Mouse (Mus musculus): ENCODE data around the gene Tph1. TPM values are rescaled to one million over a fixed set of nuclear protein-coding genes. Genes with fewer than 3 reads are reported as not detected.

The Tph1 gene
- total and polyA plus RNA-seq, 3 experiments: 3.6 to 386 (median 171) TPM

DNA sequence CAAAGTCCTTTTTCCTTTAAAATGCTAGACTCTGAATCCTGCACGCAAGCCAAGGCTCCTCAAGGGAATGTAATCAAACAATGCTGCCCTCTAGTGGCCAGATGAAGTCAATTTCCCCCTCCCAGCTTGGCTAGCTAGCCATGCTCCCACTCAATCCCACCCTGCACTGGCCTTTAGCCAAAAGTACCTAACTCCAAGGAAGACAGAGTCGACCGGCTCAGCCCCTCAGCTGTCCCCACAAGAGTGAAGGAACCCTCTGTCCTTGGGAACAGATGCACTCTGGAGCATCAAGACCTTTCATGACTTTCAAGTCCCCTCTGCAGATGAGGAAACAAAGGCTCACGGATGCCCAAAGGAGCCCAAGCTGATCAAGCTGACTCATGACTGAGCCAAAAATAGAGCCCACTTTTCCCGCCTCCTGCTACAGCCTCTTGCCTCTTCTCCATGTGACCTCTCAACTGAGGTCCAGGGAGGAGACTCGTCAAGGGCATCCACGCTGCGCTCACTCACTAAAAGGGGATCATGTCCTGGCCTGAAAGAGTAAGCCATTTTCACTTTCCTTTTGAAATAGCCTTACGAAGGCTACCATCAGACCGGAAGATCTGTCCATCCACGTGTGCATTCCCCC lies 64.8 kb downstream of the Tph1 start:
- TF ChIP-seq CTCF (IDR thresholded peaks at IDR 0.05; ENCODE audit: low read depth, low read length) (peak; percentile 57; the same call in 1 of the 2 replicates), TAL1 (conservative IDR thresholded peaks at IDR 0.05; ENCODE audit: low read depth, low read length) (no peak)
- H3K27me3 ChIP-seq (ENCODE audit: insufficient read depth, low read length): no peaks in the 10 kb centered on the region
- H3K4me1 ChIP-seq (ENCODE audit: insufficient read depth, low read depth, low read length): peaks cover 21% of the 10 kb centered on the region
- H3K4me3 ChIP-seq (ENCODE audit: low read depth, low read length): no peak overlapping the region
- peaks cover 93% of the 10 kb centered on the region for H3K36me3 ChIP-seq (replicated peaks)
- no peaks in the 10 kb centered on the region for H3K9me3 ChIP-seq (replicated peaks)
- 0 out of 2 replicates have a peak, but pooled peaks have one; percentile 24 for ATAC-seq (ENCODE audit: extremely low read depth, insufficient number of reproducible peaks, low FRiP score, poor library complexity, severe bottlenecking)
- peak; percentile 67 for DNase-seq (ENCODE audit: low spot score)

DNA sequence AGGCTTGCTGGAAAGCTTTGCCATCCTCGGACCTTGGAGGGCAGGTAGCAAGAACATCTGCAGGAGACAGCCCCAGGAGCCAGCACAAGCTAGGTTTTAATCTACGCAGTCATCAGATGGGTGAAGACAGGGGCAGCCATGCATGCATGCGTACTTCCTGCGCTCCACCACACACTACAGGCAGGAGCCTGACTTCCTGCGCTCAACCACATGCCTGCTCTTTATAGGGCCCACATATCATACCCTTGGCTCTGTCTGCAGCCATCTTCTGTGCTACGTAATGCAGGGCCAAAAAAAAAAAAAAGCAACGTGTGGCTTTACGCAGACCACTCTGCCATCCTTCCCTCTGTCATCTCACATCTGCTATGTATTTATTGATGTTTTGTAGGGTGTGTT lies 65.3 kb downstream of the Tph1 start:
- DNase-seq (ENCODE audit: low spot score): peak; percentile 16
- Histone ChIP-seq H3K4me3 (ENCODE audit: low read depth, low read length) (no peak overlapping the region; the same call in 1 of the 2 replicates), H3K9me3 (replicated peaks) (no peaks in the 10 kb centered on the region), H3K36me3 (replicated peaks) (peaks cover 93% of the 10 kb centered on the region), H3K4me1 (ENCODE audit: insufficient read depth, low read depth, low read length) (peaks cover 26% of the 10 kb centered on the region), H3K27me3 (ENCODE audit: insufficient read depth, low read length) (no peaks in the 10 kb centered on the region)
- TF ChIP-seq TAL1 (conservative IDR thresholded peaks at IDR 0.05; ENCODE audit: low read depth, low read length): no peak
- TF ChIP-seq CTCF (IDR thresholded peaks at IDR 0.05; ENCODE audit: low read depth, low read length): no peak
- TF ChIP-seq GATA1 (IDR thresholded peaks at IDR 0.05; ENCODE audit: borderline replicate concordance, low read length): no peak
- no peak for TF ChIP-seq GATA2 (IDR thresholded peaks at IDR 0.05; ENCODE audit: borderline replicate concordance, low read depth, low read length)
- no peak for TF ChIP-seq POLR2AphosphoS5 (IDR thresholded peaks at IDR 0.05; ENCODE audit: insufficient replicate concordance, low read depth, low read length)
- peak; percentile 70 for ATAC-seq (ENCODE audit: extremely low read depth, insufficient number of reproducible peaks, low FRiP score, poor library complexity, severe bottlenecking)

DNA sequence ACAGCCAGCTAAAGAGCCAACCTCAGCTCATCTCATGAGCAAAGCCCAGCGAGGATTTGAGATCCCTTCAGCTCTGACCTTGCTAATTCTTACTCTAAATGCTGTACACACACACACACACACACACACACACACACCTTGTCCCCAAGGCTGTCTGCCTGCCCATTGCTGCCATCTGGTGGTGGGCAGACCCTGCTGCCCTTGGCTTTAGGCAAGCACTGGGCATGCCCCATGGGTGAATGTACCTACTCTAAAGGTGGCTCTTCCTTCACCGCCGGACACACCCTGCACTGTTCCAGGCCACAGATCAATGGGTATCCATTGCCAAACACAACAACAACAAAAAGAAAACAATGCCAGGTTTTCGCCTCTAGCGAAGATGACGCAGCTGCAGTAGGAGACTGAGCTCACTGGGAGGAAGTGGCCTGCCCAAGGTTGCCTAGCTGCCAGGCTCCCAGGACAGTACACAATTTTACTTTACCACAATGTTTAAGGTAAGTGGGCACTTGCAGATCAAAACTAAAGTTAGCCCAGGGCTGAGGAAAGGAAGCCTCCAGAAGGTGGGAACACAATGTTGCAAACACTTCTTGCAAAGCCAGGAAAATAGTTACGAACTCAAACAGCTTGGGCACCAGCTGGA lies 65.8 kb downstream of the Tph1 start:
- TF ChIP-seq GATA1 (IDR thresholded peaks at IDR 0.05; ENCODE audit: borderline replicate concordance, low read length): no peak
- no peak for TF ChIP-seq TAL1 (conservative IDR thresholded peaks at IDR 0.05; ENCODE audit: low read depth, low read length)
- TF ChIP-seq CTCF (IDR thresholded peaks at IDR 0.05; ENCODE audit: low read depth, low read length): peak; percentile 71
- no peak overlapping the region for H3K4me3 ChIP-seq (ENCODE audit: low read depth, low read length)
- peak; percentile 50; the same call in 1 of the 2 replicates for ATAC-seq (ENCODE audit: extremely low read depth, insufficient number of reproducible peaks, low FRiP score, poor library complexity, severe bottlenecking)
- H3K9me3 ChIP-seq (replicated peaks): no peaks in the 10 kb centered on the region
- peaks cover 92% of the 10 kb centered on the region for H3K36me3 ChIP-seq (replicated peaks)
- no peaks in the 10 kb centered on the region for H3K27me3 ChIP-seq (ENCODE audit: insufficient read depth, low read length)
- peaks cover 30% of the 10 kb centered on the region for H3K4me1 ChIP-seq (ENCODE audit: insufficient read depth, low read depth, low read length)
- peak; percentile 60 for DNase-seq (ENCODE audit: low spot score)

DNA sequence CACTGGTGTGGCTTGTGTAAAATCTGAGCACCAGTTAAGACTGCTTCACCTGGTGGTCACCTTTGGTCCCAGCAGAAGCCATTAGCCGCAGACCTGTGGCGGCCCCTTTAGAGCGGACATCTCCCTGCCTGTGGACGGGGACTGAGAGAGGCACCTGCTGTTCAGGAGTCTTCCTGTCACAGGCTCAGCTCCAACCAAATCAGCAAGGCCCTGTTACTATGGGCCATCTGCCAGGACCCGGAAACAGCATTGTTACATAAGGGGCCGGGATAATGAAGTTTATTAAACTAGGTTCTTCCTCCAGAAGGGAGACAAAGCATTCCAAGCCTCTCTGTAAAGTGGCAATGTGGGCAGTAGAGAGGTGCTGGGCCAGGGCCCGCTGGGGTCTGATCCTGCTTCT lies 69.3 kb downstream of the Tph1 start:
- no peak for DNase-seq (ENCODE audit: low spot score)
- Histone ChIP-seq H3K4me3 (ENCODE audit: low read depth, low read length) (no peak overlapping the region), H3K27me3 (ENCODE audit: insufficient read depth, low read length) (no peaks in the 10 kb centered on the region), H3K36me3 (replicated peaks) (peaks cover 79% of the 10 kb centered on the region), H3K4me1 (ENCODE audit: insufficient read depth, low read depth, low read length) (peaks cover 35% of the 10 kb centered on the region), H3K9me3 (replicated peaks) (no peaks in the 10 kb centered on the region)
- TF ChIP-seq GATA1 (IDR thresholded peaks at IDR 0.05; ENCODE audit: borderline replicate concordance, low read length) (no peak), CTCF (IDR thresholded peaks at IDR 0.05; ENCODE audit: low read depth, low read length) (no peak), GATA2 (IDR thresholded peaks at IDR 0.05; ENCODE audit: borderline replicate concordance, low read depth, low read length) (no peak), TAL1 (conservative IDR thresholded peaks at IDR 0.05; ENCODE audit: low read depth, low read length) (no peak), POLR2AphosphoS5 (IDR thresholded peaks at IDR 0.05; ENCODE audit: insufficient replicate concordance, low read depth, low read length) (no peak)
- no peak for ATAC-seq (ENCODE audit: extremely low read depth, insufficient number of reproducible peaks, low FRiP score, poor library complexity, severe bottlenecking)

DNA sequence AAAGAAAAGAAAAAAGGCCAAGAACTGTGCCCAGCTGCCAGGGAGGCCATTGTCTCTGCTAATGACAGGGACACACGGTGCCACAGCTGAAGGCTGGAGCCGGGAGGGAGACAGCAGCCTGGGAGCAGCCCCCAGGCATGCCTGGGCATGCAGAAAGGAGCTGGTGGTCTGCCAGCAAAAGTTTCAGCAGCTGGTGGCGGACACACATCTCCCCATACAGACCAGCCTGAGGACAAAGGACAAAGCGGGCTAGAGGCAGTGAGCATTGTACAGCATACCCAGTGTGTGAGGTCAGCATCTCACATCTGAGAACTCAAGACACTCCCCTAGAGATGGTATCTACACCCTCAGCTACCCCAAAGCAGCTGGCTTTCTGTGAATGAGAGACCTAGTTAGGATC lies 70.3 kb downstream of the Tph1 start:
- Histone ChIP-seq H3K36me3 (replicated peaks) (peaks cover 82% of the 10 kb centered on the region), H3K4me3 (ENCODE audit: low read depth, low read length) (no peak overlapping the region; the same call in 1 of the 2 replicates), H3K27me3 (ENCODE audit: insufficient read depth, low read length) (no peaks in the 10 kb centered on the region), H3K9me3 (replicated peaks) (no peaks in the 10 kb centered on the region), H3K4me1 (ENCODE audit: insufficient read depth, low read depth, low read length) (peaks cover 27% of the 10 kb centered on the region)
- DNase-seq (ENCODE audit: low spot score) (peak; percentile 22), ATAC-seq (ENCODE audit: extremely low read depth, insufficient number of reproducible peaks, low FRiP score, poor library complexity, severe bottlenecking) (no peak)
- TF ChIP-seq TAL1 (conservative IDR thresholded peaks at IDR 0.05; ENCODE audit: low read depth, low read length): no peak
- TF ChIP-seq GATA2 (IDR thresholded peaks at IDR 0.05; ENCODE audit: borderline replicate concordance, low read depth, low read length): no peak
- TF ChIP-seq GATA1 (IDR thresholded peaks at IDR 0.05; ENCODE audit: borderline replicate concordance, low read length): no peak
- TF ChIP-seq POLR2AphosphoS5 (IDR thresholded peaks at IDR 0.05; ENCODE audit: insufficient replicate concordance, low read depth, low read length): no peak
- no peak for TF ChIP-seq CTCF (IDR thresholded peaks at IDR 0.05; ENCODE audit: low read depth, low read length)

DNA sequence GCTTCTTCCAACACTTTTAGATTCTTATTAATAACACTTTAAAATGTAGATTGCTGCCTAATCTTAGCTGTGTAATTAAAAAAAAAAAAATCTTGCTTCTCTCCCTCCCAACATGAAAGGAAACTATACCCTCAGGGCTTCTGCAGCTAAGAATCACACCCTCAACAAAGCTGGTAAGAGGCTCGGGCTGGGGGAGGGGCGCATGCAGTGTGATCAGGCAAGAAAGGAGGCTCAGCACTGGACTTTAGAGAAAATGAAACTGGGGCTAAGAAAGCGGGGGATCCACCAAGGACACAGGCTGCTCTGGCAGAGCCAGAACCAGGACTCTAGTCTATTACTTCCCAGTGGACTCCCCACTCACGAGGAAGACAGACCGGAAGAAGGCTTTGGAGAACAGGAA lies 71.2 kb downstream of the Tph1 start:
- Histone ChIP-seq H3K27me3 (ENCODE audit: insufficient read depth, low read length) (no peaks in the 10 kb centered on the region), H3K4me1 (ENCODE audit: insufficient read depth, low read depth, low read length) (peaks cover 18% of the 10 kb centered on the region), H3K4me3 (ENCODE audit: low read depth, low read length) (no peak overlapping the region), H3K36me3 (replicated peaks) (peaks cover 81% of the 10 kb centered on the region), H3K9me3 (replicated peaks) (no peaks in the 10 kb centered on the region)
- DNase-seq (ENCODE audit: low spot score) (no peak), ATAC-seq (ENCODE audit: extremely low read depth, insufficient number of reproducible peaks, low FRiP score, poor library complexity, severe bottlenecking) (no peak)
- TF ChIP-seq GATA1 (IDR thresholded peaks at IDR 0.05; ENCODE audit: borderline replicate concordance, low read length): no peak
- TF ChIP-seq GATA2 (IDR thresholded peaks at IDR 0.05; ENCODE audit: borderline replicate concordance, low read depth, low read length): no peak
- no peak for TF ChIP-seq TAL1 (conservative IDR thresholded peaks at IDR 0.05; ENCODE audit: low read depth, low read length)
- TF ChIP-seq POLR2AphosphoS5 (IDR thresholded peaks at IDR 0.05; ENCODE audit: insufficient replicate concordance, low read depth, low read length): no peak
- no peak for TF ChIP-seq CTCF (IDR thresholded peaks at IDR 0.05; ENCODE audit: low read depth, low read length)

Measured in G1E (cell line).